Mouse (Mus musculus): ENCODE results near the gene Cirbp.
"Not testable (repeated sequence)": the region's sequence is repeated elsewhere in the genome, so short reads cannot be mapped to it uniquely, and the experiment has no call there.

Cirbp gene

DNA sequence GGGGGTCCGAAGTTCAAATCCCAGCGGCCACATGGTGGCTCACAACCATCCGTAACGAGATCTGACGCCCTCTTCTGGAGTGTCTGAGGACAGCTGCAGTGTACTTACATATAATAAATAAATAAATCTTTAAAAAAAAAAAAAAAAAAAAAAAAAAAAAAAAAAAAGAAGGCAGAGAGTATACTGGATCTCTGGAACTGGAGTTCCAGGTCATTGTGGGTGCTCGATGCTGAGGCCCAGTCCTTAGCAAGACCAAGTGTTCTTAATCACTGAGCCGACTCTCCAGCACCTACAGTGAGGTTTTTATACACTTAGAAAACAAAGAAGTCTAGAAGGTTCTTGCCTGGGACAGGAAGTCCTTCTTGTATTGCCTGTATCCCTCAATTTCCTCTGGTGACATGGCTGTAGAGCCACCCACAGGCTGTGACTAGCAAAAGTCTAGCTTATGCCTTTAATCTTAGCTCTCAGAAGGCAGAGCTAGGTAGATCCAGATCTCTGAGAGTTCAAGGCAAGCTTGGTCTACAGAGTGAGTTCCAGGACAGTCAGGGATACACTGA lies 45.8 kb downstream of the Cirbp start:
- DNase-seq (ENCODE audit: low spot score in 2 of 2), result not testable (repeated sequence)

DNA sequence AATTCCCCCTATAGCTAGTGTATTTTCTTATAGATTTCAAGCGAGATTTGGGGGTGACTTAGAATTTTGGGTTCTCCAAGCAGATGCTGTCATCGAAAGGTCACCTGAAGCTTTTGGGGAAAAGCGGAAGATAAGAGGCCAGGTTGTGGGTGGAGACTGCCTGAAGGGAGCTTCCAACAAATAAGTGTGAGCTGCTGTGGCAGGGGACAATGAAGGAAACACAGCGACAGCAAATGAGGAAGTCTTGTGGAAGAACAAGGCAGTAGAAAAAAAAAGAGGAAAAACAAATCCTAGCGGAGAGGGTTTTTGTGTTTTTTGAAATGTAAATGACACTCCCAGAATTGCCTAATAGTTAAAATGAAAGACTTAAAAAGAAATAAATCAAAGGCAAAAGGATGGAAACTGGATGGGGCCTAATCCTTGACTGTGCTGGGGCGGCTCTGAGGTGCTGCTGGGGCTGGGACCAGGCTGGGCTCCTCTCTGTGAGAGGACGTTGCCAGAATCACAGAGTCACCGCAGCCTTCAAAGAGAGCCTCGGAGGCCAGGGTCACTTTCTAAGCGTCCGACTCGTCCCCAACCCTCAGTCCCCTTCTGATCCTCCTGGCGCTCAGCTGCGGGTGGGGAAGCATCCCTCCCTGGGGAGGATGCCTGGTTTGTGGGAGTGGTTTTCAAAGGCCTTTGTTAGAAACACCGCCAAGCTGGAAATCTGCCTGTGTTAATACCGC lies 49.4 kb downstream of the Cirbp start:
- DNase-seq (ENCODE audit: low spot score in 2 of 2), result no peak

DNA sequence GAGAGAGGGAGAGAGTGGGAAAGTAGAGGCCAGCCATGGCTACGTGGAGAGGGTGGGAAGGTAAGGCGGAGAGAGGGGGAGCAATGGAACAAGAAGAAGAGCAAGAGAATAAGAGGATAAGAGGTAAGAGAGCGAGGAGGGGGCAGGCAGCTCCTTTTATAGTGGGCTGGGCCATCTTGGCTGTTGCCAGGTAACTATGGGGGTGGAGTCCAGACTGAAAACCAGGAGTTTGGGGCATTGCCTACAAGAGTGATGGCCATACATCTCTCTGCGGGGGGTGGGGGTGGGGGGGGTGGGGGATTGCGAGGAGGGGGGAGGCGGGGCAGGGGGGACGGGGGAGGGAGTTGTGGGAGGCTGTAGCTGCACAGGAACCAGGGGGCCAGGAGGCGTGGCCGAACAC lies 54.9 kb downstream of the Cirbp start:
- DNase-seq (ENCODE audit: low spot score in 2 of 2), result no peak

Measured in right cerebral cortex, postnatal 10 days (tissue).